Mouse (Mus musculus) bone marrow, adult 2 months (tissue): ENCODE data around the gene Sirt3.

Experiments
- CTCF ChIP-seq: fragments of 200-500 bp; IDR thresholded peaks from 2 replicates; pipeline ENCODE4 v1.5.1; 2011; ENCODE audit warnings: low read length, control low read depth; ENCODE audit not compliant: control insufficient read depth, insufficient read depth
- POLR2A ChIP-seq: fragments of 200-500 bp; IDR thresholded peaks from 2 replicates; pipeline ENCODE4 v1.6.1; 2011; ENCODE audit warnings: low read depth, mild to moderate bottlenecking, control low read depth, low read length, borderline replicate concordance; ENCODE audit not compliant: control insufficient read depth

DNA sequence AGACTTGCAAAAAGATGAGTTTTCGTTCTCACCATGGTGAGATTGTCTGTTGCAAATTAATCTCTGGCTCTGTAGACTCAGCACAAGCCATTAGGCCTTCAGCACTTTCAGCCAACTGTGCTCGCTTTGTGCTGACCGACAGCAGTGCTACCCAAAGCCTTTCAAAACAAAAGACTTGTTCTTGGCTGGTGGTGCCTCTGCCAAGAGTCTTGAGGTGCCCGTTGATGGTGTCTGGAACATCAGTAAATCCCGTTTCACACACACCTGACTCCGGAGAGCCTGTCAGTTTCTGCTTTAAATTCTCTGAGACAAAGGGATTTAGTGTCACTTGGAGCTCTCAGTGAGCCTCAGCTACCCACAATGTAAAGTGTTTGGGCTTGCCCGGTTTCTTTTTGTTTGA lies 11.9 kb upstream of the Sirt3 start:
- TF ChIP-seq CTCF, result no peak
- TF ChIP-seq POLR2A, result no peak
